Mouse (Mus musculus): ENCODE data around the gene Clec10a.

Clec10a gene

DNA sequence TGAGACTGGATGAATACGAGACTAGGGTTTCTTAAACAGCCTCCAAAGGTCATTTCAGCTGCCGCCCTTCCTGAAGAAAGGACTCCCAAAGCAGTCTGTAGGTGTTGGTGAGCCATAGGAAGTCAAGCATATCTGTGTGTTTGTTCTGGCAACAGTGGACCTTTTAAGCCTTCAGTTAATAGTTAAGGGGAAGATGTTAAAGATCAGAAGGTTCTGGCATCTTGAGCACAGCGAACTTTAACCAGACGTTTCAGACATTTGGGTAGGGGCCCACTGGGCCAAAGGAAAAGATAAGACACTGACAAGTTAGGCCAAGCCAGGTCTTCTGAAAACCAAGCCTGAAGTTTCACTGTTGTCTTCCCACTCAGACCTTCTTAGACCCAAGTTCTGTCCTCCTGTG lies 62.0 kb downstream of the Clec10a start:
- DNase-seq (ENCODE audit: inconsistent ontology term): no peak

DNA sequence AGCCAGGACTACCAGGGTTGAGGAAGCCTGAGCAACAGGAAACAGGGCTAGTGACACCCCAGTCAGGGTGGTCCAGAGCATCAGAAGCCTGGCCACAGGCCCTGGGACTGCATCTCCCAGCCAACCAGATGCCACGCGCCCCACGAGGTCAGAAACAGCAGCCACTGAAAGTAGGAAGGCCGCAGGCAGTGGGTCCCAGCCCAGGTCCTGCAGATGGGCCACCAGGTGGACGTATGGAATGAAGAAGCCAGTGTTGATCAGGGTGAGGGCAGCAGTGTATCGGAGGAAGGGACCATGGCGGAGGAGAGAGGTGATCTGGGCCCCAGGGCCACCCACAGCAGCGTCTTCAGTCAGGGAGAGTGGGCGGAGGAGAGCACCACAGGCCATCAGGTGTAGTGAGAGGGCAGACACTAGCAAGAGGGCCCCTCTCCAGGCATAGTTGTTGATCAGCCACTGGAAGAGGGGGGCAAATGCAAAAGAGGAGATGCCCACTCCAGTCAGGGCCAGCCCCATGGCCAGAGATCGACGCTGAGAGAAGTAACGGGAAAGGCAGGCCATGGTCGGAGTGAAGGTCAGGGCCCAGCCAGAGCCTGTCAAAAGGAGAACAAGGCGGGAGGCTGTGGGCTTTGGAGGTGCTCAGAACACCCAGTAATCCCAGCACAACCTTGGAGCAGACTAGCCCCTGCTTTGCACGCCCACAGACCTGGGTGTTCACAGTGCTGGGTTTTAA lies 62.9 kb downstream of the Clec10a start:
- DNase-seq (ENCODE audit: inconsistent ontology term): no peak

DNA sequence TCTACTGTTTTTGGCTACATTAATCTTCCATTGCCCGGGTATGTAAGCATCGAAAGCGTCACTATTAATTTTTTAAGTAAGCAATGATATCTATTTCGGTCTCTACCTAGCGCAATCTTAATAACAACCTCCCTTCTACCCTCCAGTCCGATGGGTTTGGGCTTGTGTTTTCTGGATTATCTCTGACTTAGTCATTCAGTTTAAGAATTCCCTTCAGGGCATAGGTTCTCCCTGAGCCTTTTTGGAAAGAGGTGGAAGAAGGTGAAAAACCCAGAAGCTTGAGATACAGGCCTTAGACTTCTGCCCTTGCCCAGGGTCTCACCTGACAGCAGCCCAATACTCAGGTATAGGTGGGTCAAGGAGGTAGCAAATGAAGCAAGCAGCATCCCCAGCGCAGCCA lies 63.9 kb downstream of the Clec10a start:
- no peak for DNase-seq (ENCODE audit: inconsistent ontology term)

DNA sequence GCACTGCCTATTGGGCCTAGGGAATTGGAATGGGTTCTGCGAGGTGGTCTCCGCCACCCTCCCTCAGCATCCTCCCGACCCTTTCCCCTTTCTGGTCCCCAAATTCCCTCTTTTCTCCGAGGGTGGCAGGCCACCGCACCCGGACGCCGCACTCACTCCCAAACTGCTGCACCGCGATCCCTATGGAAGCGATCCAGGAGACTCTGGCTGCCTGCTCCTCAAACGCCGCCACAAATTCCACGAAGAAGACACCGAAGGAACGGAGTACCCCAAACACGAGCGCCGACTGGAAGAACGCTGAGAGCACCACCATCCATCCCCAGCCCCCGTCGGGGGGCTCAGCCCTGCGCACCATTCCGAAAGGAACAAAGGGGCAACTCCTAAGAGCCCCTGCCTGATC lies 64.3 kb downstream of the Clec10a start:
- no peak for DNase-seq (ENCODE audit: inconsistent ontology term)

All from Muller cell, postnatal 12 days (primary cell).